Mouse (Mus musculus) limb, embryonic 13.5 days (tissue): ENCODE measurements at regions not wholly inside any gene's neighbourhood (a gene's known extent, or its start where the extent isn't known, plus 50 kb on each side); places are given as distances from the start of the nearest gene placed in this dataset.
"Not testable (repeated sequence)": the region's sequence is repeated elsewhere in the genome, so short reads cannot be mapped to it uniquely, and the experiment has no call there.

Source experiments
- ATAC-seq: fragments of 200-750 bp; cut with Nextera tagmentation; 2 replicates; pipeline ENCODE4 v1.8.0; 2017; ENCODE audit warnings: low read depth, moderate number of reproducible peaks, moderate TSS enrichment; ENCODE audit not compliant: low FRiP score
- H3K27ac ChIP-seq: fragments of 300-500 bp; sonication (generic); 2 replicates; pipeline ENCODE4 v1.5.1; 2015; ENCODE audit warnings: inconsistent platforms, mild to moderate bottlenecking, moderate library complexity
- H3K27me3 ChIP-seq: fragments of 300-500 bp; sonication (generic); 2 replicates; pipeline ENCODE4 v1.6.1; 2015; ENCODE audit warnings: mild to moderate bottlenecking, inconsistent platforms
- H3K36me3 ChIP-seq: fragments of 300-500 bp; sonication (generic); 2 replicates; pipeline ENCODE4 v1.6.1; 2015; ENCODE audit warnings: inconsistent platforms, mild to moderate bottlenecking, moderate library complexity
- H3K4me1 ChIP-seq: fragments of 300-500 bp; sonication (generic); 2 replicates; pipeline ENCODE4 v1.6.1; 2015; ENCODE audit warnings: inconsistent platforms
- H3K4me2 ChIP-seq: fragments of 300-500 bp; sonication (generic); replicated peaks from 2 replicates; pipeline ENCODE4 v1.6.1; 2015; ENCODE audit warnings: inconsistent platforms, mild to moderate bottlenecking, moderate library complexity
- H3K4me3 ChIP-seq: fragments of 300-500 bp; sonication (generic); 2 replicates; pipeline ENCODE4 v1.5.1; 2015; ENCODE audit warnings: moderate library complexity, mild to moderate bottlenecking, inconsistent platforms
- H3K9ac ChIP-seq: fragments of 300-500 bp; sonication (generic); 2 replicates; pipeline ENCODE4 v1.6.1; 2015; ENCODE audit warnings: mild to moderate bottlenecking, inconsistent platforms
- H3K9me3 ChIP-seq: fragments of 300-500 bp; sonication (generic); 2 replicates; pipeline ENCODE4 v1.6.1; 2016; ENCODE audit warnings: inconsistent platforms
- WGBS: fragments of 180-500 bp; shearing (Covaris S2); methylation state at CpG from one replicate; pipeline ENCODE4 v1.1.7; 2015; 5-methylcytosine and 5-hydroxymethylcytosine counted together

GRCm38 (mm10) chr10:72298824-72299551, 355.7 kb upstream of the Zwint start:
- Histone ChIP-seq H3K4me3 (no peak overlapping the region), H3K9me3 (no peaks in the 10 kb centered on the region), H3K27me3 (no peaks in the 10 kb centered on the region), H3K4me1 (peaks cover 5% of the 10 kb centered on the region; the same call in 1 of the 2 replicates), H3K9ac (no peak overlapping the region), H3K36me3 (no peaks in the 10 kb centered on the region), H3K27ac (no peak overlapping the region), H3K4me2 (no peak overlapping the region)
- no peak for ATAC-seq
- 79% methylated on average over 8 of the region's 8 CpGs for WGBS

- not testable (repeated sequence) for H3K4me3 ChIP-seq, H3K4me2 ChIP-seq, H3K27ac ChIP-seq, ATAC-seq, H3K9ac ChIP-seq, H3K9me3 ChIP-seq, H3K36me3 ChIP-seq, H3K27me3 ChIP-seq, H3K4me1 ChIP-seq
- 91% methylated on average over 23 of the region's 23 CpGs for WGBS
Measured at GRCm38 (mm10) chr10:72309045-72309444, 345.6 kb upstream of the Zwint start.

- H3K4me2 ChIP-seq: no peak overlapping the region
- no peak overlapping the region for H3K27ac ChIP-seq
- no peak overlapping the region for H3K4me3 ChIP-seq
- no peak overlapping the region for H3K9ac ChIP-seq
- H3K9me3 ChIP-seq: no peaks in the 10 kb centered on the region
- WGBS: 83% methylated on average over 4 of the region's 4 CpGs
- H3K4me1 ChIP-seq: no peaks in the 10 kb centered on the region
- ATAC-seq: no peak
- no peaks in the 10 kb centered on the region for H3K27me3 ChIP-seq
- H3K36me3 ChIP-seq: no peaks in the 10 kb centered on the region
Measured at GRCm38 (mm10) chr10:72318308-72318707, 336.3 kb upstream of the Zwint start.

GRCm38 (mm10) chr10:72320307-72320706, 334.3 kb upstream of the Zwint start:
- Histone ChIP-seq H3K27me3 (no peaks in the 10 kb centered on the region), H3K4me2 (no peak overlapping the region), H3K4me1 (no peaks in the 10 kb centered on the region), H3K36me3 (no peaks in the 10 kb centered on the region), H3K9me3 (no peaks in the 10 kb centered on the region), H3K27ac (no peak overlapping the region), H3K4me3 (no peak overlapping the region), H3K9ac (no peak overlapping the region)
- ATAC-seq: no peak
- 51% methylated on average over 4 of the region's 4 CpGs for WGBS

- H3K9me3 ChIP-seq: no peaks in the 10 kb centered on the region
Measured at GRCm38 (mm10) chr10:72326624-72327023, 328.0 kb upstream of the Zwint start.

GRCm38 (mm10) chr10:72347253-72347652, 307.4 kb upstream of the Zwint start:
- no peaks in the 10 kb centered on the region for H3K36me3 ChIP-seq
- no peak overlapping the region for H3K4me2 ChIP-seq
- ATAC-seq: no peak
- H3K9ac ChIP-seq: no peak overlapping the region
- no peaks in the 10 kb centered on the region for H3K27me3 ChIP-seq
- no peak overlapping the region for H3K4me3 ChIP-seq
- H3K9me3 ChIP-seq: no peaks in the 10 kb centered on the region
- H3K27ac ChIP-seq: no peak overlapping the region
- WGBS: 53% methylated on average over 5 of the region's 5 CpGs
- no peaks in the 10 kb centered on the region for H3K4me1 ChIP-seq

More at GRCm38 (mm10) chr10:72326624-72327023, 328.0 kb upstream of the Zwint start:
- Histone ChIP-seq H3K27ac (no peak overlapping the region), H3K4me2 (no peak overlapping the region), H3K4me1 (no peaks in the 10 kb centered on the region), H3K27me3 (no peaks in the 10 kb centered on the region), H3K36me3 (no peaks in the 10 kb centered on the region), H3K4me3 (no peak overlapping the region), H3K9ac (no peak overlapping the region)
- no peak for ATAC-seq
- 68% methylated on average over 4 of the region's 4 CpGs for WGBS

- no peak overlapping the region for H3K27ac ChIP-seq
Measured at GRCm38 (mm10) chr10:72347949-72348663, 306.5 kb upstream of the Zwint start.

GRCm38 (mm10) chr10:72352810-72353209, 301.8 kb upstream of the Zwint start:
- ATAC-seq: no peak
- Histone ChIP-seq H3K9me3 (no peaks in the 10 kb centered on the region), H3K4me3 (no peak overlapping the region), H3K4me1 (no peaks in the 10 kb centered on the region), H3K27me3 (no peaks in the 10 kb centered on the region), H3K9ac (no peak overlapping the region), H3K27ac (no peak overlapping the region), H3K4me2 (no peak overlapping the region), H3K36me3 (no peaks in the 10 kb centered on the region)

More at GRCm38 (mm10) chr10:72347949-72348663, 306.5 kb upstream of the Zwint start:
- H3K9ac ChIP-seq: no peak overlapping the region
- no peaks in the 10 kb centered on the region for H3K36me3 ChIP-seq
- H3K27me3 ChIP-seq: no peaks in the 10 kb centered on the region
- no peak overlapping the region for H3K4me3 ChIP-seq
- H3K4me1 ChIP-seq: no peaks in the 10 kb centered on the region
- 92% methylated on average over 2 of the region's 2 CpGs for WGBS
- no peaks in the 10 kb centered on the region for H3K9me3 ChIP-seq
- no peak for ATAC-seq
- H3K4me2 ChIP-seq: no peak overlapping the region

GRCm38 (mm10) chr10:72353515-72353914, 301.1 kb upstream of the Zwint start:
- 82% methylated on average over 2 of the region's 2 CpGs for WGBS
- H3K4me2 ChIP-seq: no peak overlapping the region
- H3K9me3 ChIP-seq: no peaks in the 10 kb centered on the region
- H3K27me3 ChIP-seq: no peaks in the 10 kb centered on the region
- no peak overlapping the region for H3K4me3 ChIP-seq
- H3K4me1 ChIP-seq: no peaks in the 10 kb centered on the region
- no peak overlapping the region for H3K9ac ChIP-seq
- no peak overlapping the region for H3K27ac ChIP-seq
- H3K36me3 ChIP-seq: no peaks in the 10 kb centered on the region
- ATAC-seq: no peak

GRCm38 (mm10) chr10:72383351-72383750, 271.3 kb upstream of the Zwint start:
- 90% methylated on average over 1 of the region's 1 CpGs for WGBS
- Histone ChIP-seq H3K9me3 (no peaks in the 10 kb centered on the region), H3K4me1 (no peaks in the 10 kb centered on the region), H3K36me3 (no peaks in the 10 kb centered on the region), H3K9ac (no peak overlapping the region), H3K27ac (no peak overlapping the region), H3K4me3 (no peak overlapping the region), H3K4me2 (no peak overlapping the region), H3K27me3 (no peaks in the 10 kb centered on the region)
- ATAC-seq: no peak

GRCm38 (mm10) chr10:72384826-72385225, 269.8 kb upstream of the Zwint start:
- Histone ChIP-seq H3K9me3 (no peaks in the 10 kb centered on the region), H3K4me1 (no peaks in the 10 kb centered on the region), H3K4me3 (no peak overlapping the region), H3K4me2 (no peak overlapping the region), H3K27ac (no peak overlapping the region), H3K36me3 (no peaks in the 10 kb centered on the region), H3K27me3 (no peaks in the 10 kb centered on the region), H3K9ac (no peak overlapping the region)
- no peak for ATAC-seq
- WGBS: 70% methylated on average over 1 of the region's 1 CpGs

GRCm38 (mm10) chr10:72391397-72391796, 263.2 kb upstream of the Zwint start:
- H3K9me3 ChIP-seq: no peaks in the 10 kb centered on the region
- no peaks in the 10 kb centered on the region for H3K27me3 ChIP-seq
- no peak overlapping the region for H3K9ac ChIP-seq
- H3K36me3 ChIP-seq: no peaks in the 10 kb centered on the region
- no peak overlapping the region for H3K4me2 ChIP-seq
- no peak overlapping the region for H3K27ac ChIP-seq
- ATAC-seq: no peak
- H3K4me3 ChIP-seq: no peak overlapping the region
- WGBS: 93% methylated on average over 1 of the region's 1 CpGs
- 0 out of 2 replicates have a peak, but pooled peaks cover 7% of the 10 kb centered on the region for H3K4me1 ChIP-seq
